Mouse (Mus musculus) MEL (cell line): ENCODE measurements around the gene Sectm1a. TPM values are rescaled to one million over a fixed set of nuclear protein-coding genes. Genes with fewer than 3 reads are reported as not detected.
"Not testable (repeated sequence)": the region's sequence is repeated elsewhere in the genome, so short reads cannot be mapped to it uniquely, and the experiment has no call there.

Experiments
- DNase-seq: peaks from one replicate; pipeline ENCODE4 v3.0.0; 2011; ENCODE audit warnings: low read depth, low spot score
- H3K27ac ChIP-seq: 2 replicates; pipeline ENCODE4 v1.5.1; 2012; ENCODE audit warnings: low read depth, mild to moderate bottlenecking, control low read depth, low read length, moderate library complexity; ENCODE audit not compliant: control insufficient read depth
- H3K27me3 ChIP-seq, 2 experiments: fragments of 150-350 bp in 1 of 2; sonication (generic) in 1 of 2; 2 replicates each; pipeline ENCODE4 v1.6.1; 2012; ENCODE audit warnings: low read length in 2 of 2, mild to moderate bottlenecking in 2 of 2, improper control_type of control experiment in 1 of 2, moderate library complexity in 1 of 2; ENCODE audit not compliant: insufficient read depth in 2 of 2, control insufficient read depth in 1 of 2
- H3K36me3 ChIP-seq, 2 experiments: 2 replicates each; pipeline ENCODE4 v1.6.1; 2012 to 2014; ENCODE audit warnings: low read length in 2 of 2, improper control_type of control experiment in 1 of 2, inconsistent platforms in 1 of 2, mild to moderate bottlenecking in 1 of 2; ENCODE audit not compliant: insufficient read depth in 2 of 2, control insufficient read depth in 1 of 2
- H3K4me1 ChIP-seq, 2 experiments: fragments of 150-350 bp in 1 of 2; sonication (generic) in 1 of 2; 2 replicates each; pipeline ENCODE4 v1.6.1; 2012; ENCODE audit warnings: low read length in 2 of 2, improper control_type of control experiment in 1 of 2, mild to moderate bottlenecking in 1 of 2; ENCODE audit not compliant: insufficient read depth in 2 of 2, control insufficient read depth in 1 of 2
- H3K4me3 ChIP-seq, 2 experiments: fragments of 150-350 bp in 1 of 2; sonication (generic) in 1 of 2; 2 replicates each; pipeline ENCODE4 v1.5.1; 2012; ENCODE audit warnings: low read depth in 2 of 2, low read length in 2 of 2, mild to moderate bottlenecking in 2 of 2, moderate library complexity in 2 of 2, control low read depth in 1 of 2, improper control_type of control experiment in 1 of 2; ENCODE audit not compliant: control insufficient read depth in 1 of 2, insufficient read depth in 1 of 2
- H3K79me2 ChIP-seq: 2 replicates; pipeline ENCODE4 v1.6.1; 2012; ENCODE audit warnings: mild to moderate bottlenecking, low read length, moderate library complexity; ENCODE audit not compliant: control insufficient read depth, poor library complexity, insufficient read depth
- H3K9ac ChIP-seq: 2 replicates; pipeline ENCODE4 v1.6.1; 2012; ENCODE audit warnings: low read depth, mild to moderate bottlenecking, control low read depth, low read length, moderate library complexity; ENCODE audit not compliant: control insufficient read depth, poor library complexity, severe bottlenecking
- H3K9me3 ChIP-seq: fragments of 150-350 bp; sonication (generic); replicated peaks from 2 replicates; pipeline ENCODE4 v1.6.1; 2012; ENCODE audit warnings: mild to moderate bottlenecking, low read length, improper control_type of control experiment, moderate library complexity; ENCODE audit not compliant: insufficient read depth
- ELF1 ChIP-seq: IDR thresholded peaks from 2 replicates; pipeline ENCODE4 v1.6.1; 2014; ENCODE audit warnings: low read depth, mild to moderate bottlenecking, inconsistent platforms, low read length, improper control_type of control experiment, moderate library complexity
- HCFC1 ChIP-seq: IDR thresholded peaks from 2 replicates; pipeline ENCODE4 v1.6.1; 2012; ENCODE audit warnings: low read depth, mild to moderate bottlenecking, inconsistent platforms, low read length, improper control_type of control experiment, moderate library complexity
- MAX ChIP-seq: IDR thresholded peaks from 2 replicates; pipeline ENCODE4 v1.6.1; 2011; ENCODE audit warnings: low read length, improper control_type of control experiment
- MXI1 ChIP-seq: IDR thresholded peaks from 2 replicates; pipeline ENCODE4 v1.6.1; 2011; ENCODE audit warnings: mild to moderate bottlenecking, low read depth, low read length, improper control_type of control experiment
- MYB ChIP-seq: IDR thresholded peaks from 2 replicates; pipeline ENCODE4 v1.6.1; 2011; ENCODE audit warnings: mild to moderate bottlenecking, low read depth, low read length, improper control_type of control experiment
- NRF1 ChIP-seq: IDR thresholded peaks from 2 replicates; pipeline ENCODE4 v1.6.1; 2014; ENCODE audit warnings: low read depth, mild to moderate bottlenecking, inconsistent platforms, low read length, improper control_type of control experiment, moderate library complexity; ENCODE audit not compliant: poor library complexity, insufficient read depth, severe bottlenecking
- POLR2A ChIP-seq, 2 experiments: IDR thresholded peaks; 2 replicates each; pipeline ENCODE4 v1.6.1; 2011 to 2012; ENCODE audit warnings: low read length in 2 of 2, mild to moderate bottlenecking in 2 of 2, control low read depth in 1 of 2, improper control_type of control experiment in 1 of 2, low read depth in 1 of 2, moderate library complexity in 1 of 2; ENCODE audit not compliant: control insufficient read depth in 1 of 2, insufficient read depth in 1 of 2, poor library complexity in 1 of 2
- POLR2AphosphoS2 ChIP-seq: IDR thresholded peaks from 2 replicates; pipeline ENCODE4 v1.6.1; 2011; ENCODE audit warnings: low read length, improper control_type of control experiment
- POLR2AphosphoS5 ChIP-seq: IDR thresholded peaks from 2 replicates; pipeline ENCODE4 v1.6.1; 2012; ENCODE audit warnings: low read depth, borderline replicate concordance, mild to moderate bottlenecking, inconsistent platforms, low read length, moderate library complexity, mixed read lengths
- SIN3A ChIP-seq: IDR thresholded peaks from 2 replicates; pipeline ENCODE4 v1.6.1; 2012; ENCODE audit warnings: low read length, improper control_type of control experiment, inconsistent platforms
- TAL1 ChIP-seq: IDR thresholded peaks from 2 replicates; pipeline ENCODE4 v1.6.1; 2012; ENCODE audit warnings: mild to moderate bottlenecking, inconsistent platforms, low read length, moderate library complexity, mixed read lengths
- TBP ChIP-seq: IDR thresholded peaks from 2 replicates; pipeline ENCODE4 v1.8.0; 2011; ENCODE audit warnings: low read depth, low read length, improper control_type of control experiment
- polyA plus RNA-seq, 2 experiments: library from polyadenylated mRNA; stranded (reverse) in 1 of 2; unstranded in 1 of 2; fragments of >175 nt in 1 of 2; fragments of >200 nt in 1 of 2; gene quantifications; 2 replicates each; pipeline versions ENCODE4 v1.2.1 to v1.2.4; 2012; ENCODE audit warnings: low replicate concordance in 2 of 2, low read depth in 1 of 2; ENCODE audit not compliant: insufficient read length in 2 of 2, insufficient read depth in 1 of 2, missing spikeins in 1 of 2
- total RNA-seq: library from RNA; depleted of rRNA; stranded (reverse); fragments of 300-350 nt; gene quantifications from 2 replicates; pipeline ENCODE4 v1.2.3, GENCODE M21; 2012

Sectm1a gene
- total and polyA plus RNA-seq, 3 experiments: 22.0 to 22.3 TPM; not detected in 1

DNA sequence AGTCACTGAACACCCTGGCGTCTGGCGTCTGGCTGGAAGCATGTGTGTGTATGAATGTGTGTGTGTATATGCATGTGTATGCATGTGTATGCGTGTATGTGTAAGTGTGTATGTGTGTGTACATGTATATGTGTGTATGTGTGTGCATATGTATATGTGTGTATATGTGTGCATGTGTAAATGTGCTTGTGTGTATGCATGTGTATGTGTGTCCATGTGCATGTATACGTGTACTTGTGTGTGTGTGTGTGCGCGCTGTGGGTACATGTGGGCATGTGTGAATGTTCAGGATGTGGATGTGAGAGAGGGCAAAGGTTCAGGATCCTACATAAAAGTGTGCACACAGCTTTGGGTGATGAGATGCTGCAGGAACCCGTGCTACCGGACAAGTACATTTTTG is 690 bp downstream of the Sectm1a start:
- Histone ChIP-seq H3K36me3 (peaks cover 0 to 2% of the 10 kb centered on the region in 2 experiments; a peak in 1 of 4 replicates), H3K9ac (no peak overlapping the region), H3K4me3 (no peak overlapping the region), H3K79me2 (no peaks in the 10 kb centered on the region), H3K4me1 (peaks cover 3 to 9% of the 10 kb centered on the region in 2 experiments; a peak in 3 of 4 replicates), H3K9me3 (no peaks in the 10 kb centered on the region), H3K27me3 (no peaks in the 10 kb centered on the region), H3K27ac (no peak overlapping the region)
- DNase-seq: no peak
- TF ChIP-seq POLR2AphosphoS2: peak; percentile 60
- TF ChIP-seq TAL1: no peak
- TF ChIP-seq POLR2AphosphoS5: peak; percentile 96; the same call in 1 of the 2 replicates
- TF ChIP-seq, all 39 proteins: peak for 2

DNA sequence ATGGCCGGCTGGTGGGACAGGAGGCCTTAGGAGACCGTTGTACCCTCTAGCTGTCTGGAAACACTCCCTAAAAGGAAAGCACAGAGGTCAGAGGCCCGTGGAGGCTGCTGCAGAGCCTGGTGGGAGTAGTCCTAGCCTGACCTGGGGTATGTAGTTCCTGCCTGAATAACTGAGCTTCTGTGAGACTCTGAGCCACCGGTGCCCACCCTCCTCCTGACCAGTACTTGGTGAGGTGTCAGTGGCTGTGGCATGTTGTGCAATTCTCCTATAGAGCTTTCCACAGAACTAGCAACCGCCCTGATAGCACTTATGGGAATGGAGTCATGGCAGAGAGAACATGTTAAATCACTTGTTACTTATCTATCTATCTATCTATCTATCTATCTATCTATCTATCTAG is 5.4 kb downstream of the Sectm1a start:
- no peak overlapping the region for H3K9ac ChIP-seq
- H3K27ac ChIP-seq: no peak overlapping the region
- H3K79me2 ChIP-seq: no peaks in the 10 kb centered on the region
- no peak for DNase-seq
- no peaks in the 10 kb centered on the region for H3K4me1 ChIP-seq
- no peaks in the 10 kb centered on the region for H3K27me3 ChIP-seq
- H3K36me3 ChIP-seq: peaks cover 0 to 2% of the 10 kb centered on the region in 2 experiments; a peak in 1 of 4 replicates
- no peaks in the 10 kb centered on the region for H3K9me3 ChIP-seq
- no peak overlapping the region for H3K4me3 ChIP-seq
- no peak for TF ChIP-seq TBP
- 0 out of 2 replicates have a peak, but pooled peaks have one; percentile 25 for TF ChIP-seq MYB
- peak; percentile 78 for TF ChIP-seq POLR2AphosphoS2
- peak in 1 of 2 experiments; percentile 24; a peak in 1 of 4 replicates for TF ChIP-seq POLR2A (IDR thresholded peaks at IDR 0.05; ENCODE audit: control insufficient read depth in 1 of 2, insufficient read depth in 1 of 2, low read depth in 1 of 2, low read length in 2 of 2, poor library complexity in 1 of 2)
- TF ChIP-seq ELF1: no peak

DNA sequence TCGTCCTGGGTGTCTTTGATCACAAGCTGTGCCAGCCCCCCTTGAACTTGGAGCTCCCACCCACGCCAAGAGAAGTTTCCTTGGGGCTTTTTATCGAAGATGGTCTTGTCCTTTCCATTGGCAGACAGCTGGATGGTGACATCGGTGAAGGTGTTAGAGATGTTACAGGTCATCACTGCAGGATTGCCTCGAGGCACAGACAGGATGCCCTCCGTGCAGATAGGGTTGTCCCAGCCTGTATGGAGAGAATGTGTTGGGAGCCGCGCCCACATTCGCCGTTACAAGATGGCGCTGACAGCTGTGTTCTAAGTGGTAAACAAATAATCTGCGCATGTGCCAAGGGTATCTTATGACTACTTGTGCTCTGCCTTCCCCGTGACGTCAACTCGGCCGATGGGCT is 11.4 kb downstream of the Sectm1a start:
- H3K9ac ChIP-seq: peak overlapping the region; percentile 70
- peak; percentile 15; the same call in 1 of the 2 replicates for TF ChIP-seq TBP
- peak in 1 of 2 experiments; percentile 44; a peak in 1 of 4 replicates for TF ChIP-seq POLR2A (IDR thresholded peaks at IDR 0.05; ENCODE audit: control insufficient read depth in 1 of 2, insufficient read depth in 1 of 2, low read depth in 1 of 2, low read length in 2 of 2, poor library complexity in 1 of 2)
- TF ChIP-seq NRF1: peak; percentile 39; the same call in 1 of the 2 replicates
- peak; percentile 47; the same call in 1 of the 2 replicates for TF ChIP-seq SIN3A
- TF ChIP-seq MAX: peak; percentile 49; the same call in 1 of the 2 replicates
- peak; percentile 78 for TF ChIP-seq MXI1
- TF ChIP-seq HCFC1: 0 out of 2 replicates have a peak, but pooled peaks have one; percentile 32
- H3K4me1 ChIP-seq: peaks cover 0 to 10% of the 10 kb centered on the region in 2 experiments; a peak in 2 of 4 replicates
- H3K36me3 ChIP-seq, H3K27me3 ChIP-seq, H3K9me3 ChIP-seq: not testable (repeated sequence)
- H3K4me3 ChIP-seq: peak overlapping the region; percentile 61 to 95
- H3K79me2 ChIP-seq: peaks cover 18% of the 10 kb centered on the region
- DNase-seq: peak; percentile 84
- H3K27ac ChIP-seq: peak overlapping the region; percentile 66
